25 mouse cellular contexts compared by ENCODE assay signal in genomic region chr19:3577911-3578290, GRCm38 (mm10). TPM values are rescaled to one million over a fixed set of nuclear protein-coding genes. Genes with fewer than 3 reads are reported as not detected.
DNase-seq lines count a peak whose midpoint lies in the region; ATAC-seq lines count a peak whose summit lies in the region.
"Had no signal": no experiment of that assay in that cellular context is flagged by ENCODE, and none has a peak within 500 bp of the region (broad histone marks: within the 10 kb centered on the region; RNA-seq: fewer than 3 reads in every experiment).

No protein-coding gene starts in this region.

- H3K4me1 ChIP-seq in heart, embryonic 13.5 days = peaks cover 37% of the 10 kb centered on the region
- H3K4me1 ChIP-seq in liver, embryonic 12.5 days = peaks cover 43% of the 10 kb centered on the region
- peaks cover 29% of the 10 kb centered on the region for H3K4me1 ChIP-seq in liver, embryonic 11.5 days (replicated peaks; ENCODE audit: control insufficient read depth, insufficient read depth, low read length)
- peaks cover 31% of the 10 kb centered on the region for H3K4me1 ChIP-seq in intestine, embryonic 16.5 days (ENCODE audit: control insufficient read depth, insufficient read depth, low read length)

- H3K4me3 ChIP-seq in heart, embryonic 13.5 days = no peak overlapping the region
- no peak overlapping the region for H3K4me3 ChIP-seq in liver, embryonic 12.5 days
- H3K4me3 ChIP-seq in liver, embryonic 11.5 days (ENCODE audit: low read depth, low read length) = no peak overlapping the region
- no peak overlapping the region for H3K4me3 ChIP-seq in intestine, embryonic 16.5 days (ENCODE audit: low read length)
- H3K4me3 ChIP-seq: forebrain, embryonic 13.5 days; hindbrain, embryonic 12.5 days; lung, embryonic 15.5 days; midbrain, embryonic 12.5 days; myocyte; neural tube, embryonic 12.5 days had no signal

- H3K27ac ChIP-seq in heart, embryonic 13.5 days (replicated peaks) = peak overlapping the region; percentile 95
- H3K27ac ChIP-seq in liver, embryonic 12.5 days = peak overlapping the region; percentile 94; the same call in 1 of the 2 replicates
- H3K27ac ChIP-seq in liver, embryonic 11.5 days (ENCODE audit: low read depth, low read length) = no peak overlapping the region
- peak overlapping the region; percentile 74; the same call in 1 of the 2 replicates for H3K27ac ChIP-seq in intestine, embryonic 16.5 days (ENCODE audit: low read length)
- H3K27ac ChIP-seq: forebrain, embryonic 13.5 days; hindbrain, embryonic 12.5 days; hindbrain, postnatal 0 days; lung, embryonic 15.5 days; midbrain, embryonic 12.5 days; neural tube, embryonic 12.5 days had no signal

- DNase-seq in cerebellum, adult 9-11 months = peak; percentile 60
- DNase-seq in heart, postnatal 14 days = no peak
- no peak for DNase-seq in liver, embryonic 11.5 days (ENCODE audit: low spot score)
- DNase-seq in layer of hippocampus, postnatal 14 days (ENCODE audit: low spot score in 2 of 2) = no peak
- DNase-seq: adrenal gland, postnatal 10 days; cerebellum, adult 11 months; cerebellum, postnatal 25 days; gastrocnemius, postnatal 25 days; kidney, adult 11 months; kidney, postnatal 14 days; right cerebral cortex, adult 18-20 months; spleen, adult 18-20 months; thymus, postnatal 25 days had no signal

- peak overlapping the region; percentile 58 for H3K4me2 ChIP-seq in heart, embryonic 13.5 days
- peak overlapping the region; percentile 72 for H3K4me2 ChIP-seq in liver, embryonic 12.5 days
- H3K4me2 ChIP-seq in liver, embryonic 11.5 days = no peak overlapping the region
- H3K4me2 ChIP-seq in intestine, embryonic 16.5 days (ENCODE audit: low read depth, low read length) = 0 out of 2 replicates have a peak overlapping the region, but pooled peaks have one; percentile 6
- H3K4me2 ChIP-seq: forebrain, embryonic 13.5 days; hindbrain, embryonic 12.5 days; lung, embryonic 15.5 days; neural tube, embryonic 12.5 days had no signal

- H3K36me3 ChIP-seq in heart, embryonic 13.5 days = peaks cover 4% of the 10 kb centered on the region; the same call in 1 of the 2 replicates
- no peaks in the 10 kb centered on the region for H3K36me3 ChIP-seq in liver, embryonic 12.5 days
- H3K36me3 ChIP-seq in liver, embryonic 11.5 days (ENCODE audit: control insufficient read depth, insufficient read depth, low read length) = no peaks in the 10 kb centered on the region
- no peaks in the 10 kb centered on the region for H3K36me3 ChIP-seq in intestine, embryonic 16.5 days (ENCODE audit: control insufficient read depth, insufficient read depth, low read length)
- H3K36me3 ChIP-seq: hindbrain, embryonic 12.5 days; midbrain, embryonic 12.5 days; neural tube, embryonic 12.5 days had no signal

- H3K9ac ChIP-seq in heart, embryonic 13.5 days = no peak overlapping the region
- H3K9ac ChIP-seq in liver, embryonic 12.5 days = no peak overlapping the region
- H3K9ac ChIP-seq in liver, embryonic 11.5 days (ENCODE audit: low read depth, low read length) = no peak overlapping the region
- H3K9ac ChIP-seq in intestine, embryonic 16.5 days (ENCODE audit: low read depth, low read length) = no peak overlapping the region
- H3K9ac ChIP-seq: forebrain, embryonic 13.5 days; hindbrain, embryonic 12.5 days; lung, embryonic 15.5 days; midbrain, embryonic 12.5 days; neural tube, embryonic 12.5 days had no signal

- intact Hi-C loops in heart, postnatal 14 days (cut with DNase I) = loop anchor here (10.0 kb wide), 1 partner anchor 253 kb away; the partner anchor contains the start of gene Cpt1a

- no peaks in the 10 kb centered on the region for H3K27me3 ChIP-seq in heart, embryonic 13.5 days (replicated peaks)
- no peaks in the 10 kb centered on the region for H3K27me3 ChIP-seq in liver, embryonic 12.5 days (replicated peaks)
- no peaks in the 10 kb centered on the region for H3K27me3 ChIP-seq in liver, embryonic 11.5 days (replicated peaks; ENCODE audit: control insufficient read depth, insufficient read depth, low read length)
- H3K27me3 ChIP-seq in intestine, embryonic 16.5 days (replicated peaks; ENCODE audit: control insufficient read depth, insufficient read depth, low read length) = no peaks in the 10 kb centered on the region
- H3K27me3 ChIP-seq: forebrain, embryonic 13.5 days; hindbrain, embryonic 12.5 days; lung, embryonic 15.5 days; midbrain, embryonic 12.5 days; neural tube, embryonic 12.5 days; Patski had no signal

- H3K9me3 ChIP-seq in heart, embryonic 13.5 days = no peaks in the 10 kb centered on the region
- no peaks in the 10 kb centered on the region for H3K9me3 ChIP-seq in liver, embryonic 12.5 days (replicated peaks)
- H3K9me3 ChIP-seq in liver, embryonic 11.5 days (ENCODE audit: control insufficient read depth, low read length) = no peaks in the 10 kb centered on the region
- no peaks in the 10 kb centered on the region for H3K9me3 ChIP-seq in intestine, embryonic 16.5 days (ENCODE audit: control insufficient read depth, low read length)
- H3K9me3 ChIP-seq: forebrain, embryonic 13.5 days; hindbrain, embryonic 12.5 days; lung, embryonic 15.5 days; midbrain, embryonic 12.5 days; neural tube, embryonic 12.5 days had no signal

- ATAC-seq in cerebellum, adult (ENCODE audit: insufficient number of reproducible peaks, low FRiP score, low TSS enrichment) = no peak
- ATAC-seq in heart, embryonic 13.5 days (ENCODE audit: extremely low read depth, insufficient number of reproducible peaks, low FRiP score, low TSS enrichment) = no peak
- ATAC-seq in liver, embryonic 12.5 days = no peak
- ATAC-seq in liver, embryonic 11.5 days (replicated peaks; ENCODE audit: low FRiP score) = no peak
- no peak for ATAC-seq in intestine, embryonic 16.5 days
- ATAC-seq: forebrain, embryonic 13.5 days; hindbrain, postnatal 0 days; Patski had no signal

RNA-seq across cellular contexts. Expression of gene Ppp6r3, which starts 2.4 kb away (rescaled TPM):
- 42.0 and 46.1 TPM in 2 replicates for polyA plus RNA-seq in heart, embryonic 13.5 days (2015; fragmentation: Nextera tagmentation; extraction: Ambion mirVana)
- total RNA-seq in heart, postnatal 14 days (2021) = 10 to 100 TPM; 83.3 to 85.6 TPM
- 35.8 and 37.3 TPM in 2 replicates for polyA plus RNA-seq in liver, embryonic 12.5 days (2016; fragmentation: Nextera tagmentation; extraction: Ambion mirVana)
- polyA plus RNA-seq in liver, embryonic 11.5 days (2014; fragmentation: Nextera tagmentation; extraction: Ambion mirVana) = 53.9 and 58.9 TPM in 2 replicates
- polyA plus RNA-seq in intestine, embryonic 16.5 days (2015; fragmentation: Nextera tagmentation; extraction: Ambion mirVana) = 43.1 and 45.1 TPM in 2 replicates
- 10 to 100 TPM; 84.7 to 87.9 TPM for total RNA-seq in layer of hippocampus, postnatal 14 days (2021)
